Mouse (Mus musculus) gonadal fat pad, adult 2 months (tissue): ENCODE results near the gene Vwa2. TPM values are rescaled to one million over a fixed set of nuclear protein-coding genes. Genes with fewer than 3 reads are reported as not detected.

Source experiments
- DNase-seq: peaks from one replicate; pipeline ENCODE4 v3.0.0-alpha.2; 2012; ENCODE audit warnings: low read depth
- polyA plus RNA-seq: library from polyadenylated mRNA; depleted of rRNA; stranded (reverse); fragments of >200 nt; gene quantifications from 2 replicates; pipeline ENCODE4 v1.2.3, GENCODE M21; 2012

The Vwa2 gene
- polyA plus RNA-seq, 1 experiment: 21.0 TPM

DNA sequence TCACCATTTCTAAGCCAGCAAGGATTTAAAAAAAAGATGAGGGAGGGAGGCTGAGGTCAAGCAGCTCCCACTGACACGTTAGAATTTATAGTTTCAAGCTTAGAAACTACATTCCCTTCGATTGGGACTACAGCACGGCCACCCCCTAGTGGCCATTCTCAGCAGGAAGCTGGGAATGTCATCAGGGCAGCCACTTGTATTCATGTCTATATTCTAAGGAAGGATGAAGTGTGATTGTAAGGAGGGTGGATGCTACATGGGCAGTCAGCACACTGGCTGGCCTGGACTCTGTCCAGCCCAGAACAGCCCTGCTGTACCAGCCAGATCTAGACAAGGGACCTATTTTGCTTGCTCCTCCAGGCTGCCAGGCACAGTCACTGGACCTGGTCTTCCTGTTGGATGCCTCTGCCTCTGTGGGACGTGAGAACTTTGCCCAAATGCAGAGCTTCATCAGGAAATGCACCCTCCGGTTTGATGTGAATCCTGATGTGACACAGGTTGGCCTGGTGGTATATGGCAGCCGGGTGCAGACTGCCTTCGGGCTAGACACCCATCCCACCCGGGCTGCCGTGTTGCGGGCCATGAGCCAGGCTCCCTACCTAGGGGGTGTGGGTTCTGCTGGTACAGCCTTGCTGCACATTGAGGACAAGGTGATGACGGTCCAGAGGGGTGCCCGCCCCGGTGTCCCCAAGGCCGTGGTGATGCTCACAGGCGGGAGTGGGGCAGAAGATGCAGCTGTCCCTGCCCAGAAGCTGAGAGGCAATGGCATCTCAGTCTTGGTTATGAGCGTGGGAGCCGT lies 34.6 kb downstream of the Vwa2 start:
- no peak for DNase-seq

DNA sequence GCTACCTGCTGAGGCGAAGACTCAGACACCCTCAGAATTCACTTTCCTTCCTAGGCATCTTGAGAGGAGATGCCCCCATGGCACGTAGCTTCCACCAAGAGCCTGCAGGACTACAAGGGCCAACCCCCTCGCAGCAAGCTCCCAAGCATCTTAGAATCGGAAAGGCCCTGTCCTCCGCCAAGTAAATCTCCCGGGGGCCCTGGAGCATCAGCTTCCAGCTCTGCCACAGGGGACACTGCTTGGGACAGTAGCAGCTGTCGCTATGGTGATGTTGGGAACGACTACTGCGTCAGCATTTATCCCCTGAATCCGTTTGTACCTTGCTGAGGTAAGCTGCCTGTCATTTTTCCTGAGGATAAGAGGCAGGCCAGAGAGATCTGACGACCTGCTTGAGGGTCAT lies 36.5 kb downstream of the Vwa2 start:
- DNase-seq: no peak

DNA sequence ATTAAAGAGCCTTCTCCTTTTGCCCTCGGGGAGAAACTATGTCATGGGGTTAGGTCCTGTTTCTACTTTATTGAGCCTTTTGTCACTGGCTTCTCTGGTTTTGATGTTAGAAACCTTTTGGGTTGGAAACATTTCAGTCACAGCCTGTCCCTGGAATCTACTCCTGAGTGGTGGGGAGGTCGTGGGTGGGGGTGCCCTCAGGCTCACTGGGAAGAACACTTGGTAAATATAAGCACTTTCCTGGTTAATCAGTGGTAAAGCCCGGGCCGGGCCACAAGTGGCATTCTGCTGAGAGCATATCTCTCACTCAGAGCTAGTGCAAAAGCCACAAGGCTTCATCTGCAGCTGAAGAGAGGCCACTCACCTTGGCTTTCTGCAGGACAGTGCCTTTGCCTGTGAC lies 39.7 kb downstream of the Vwa2 start:
- no peak for DNase-seq

DNA sequence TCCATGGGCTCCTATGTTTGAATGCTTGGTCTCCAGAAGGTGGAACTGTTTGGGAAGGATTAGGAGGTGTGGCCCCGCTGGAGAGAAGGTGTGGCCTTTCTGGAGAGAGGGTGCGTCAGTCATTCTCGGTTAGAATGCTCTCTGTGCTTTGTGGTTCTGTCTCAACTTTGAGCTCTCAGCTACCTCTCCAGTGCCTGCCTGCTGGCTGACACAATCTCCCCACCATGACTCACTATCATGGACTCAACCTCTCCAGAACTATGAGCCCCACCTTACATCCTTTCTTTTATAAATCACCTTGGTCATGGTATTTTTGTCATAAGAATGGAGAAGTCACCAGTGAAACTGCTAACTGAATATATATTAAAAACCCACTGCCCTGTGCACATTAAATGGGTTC lies 40.6 kb downstream of the Vwa2 start:
- DNase-seq: no peak

DNA sequence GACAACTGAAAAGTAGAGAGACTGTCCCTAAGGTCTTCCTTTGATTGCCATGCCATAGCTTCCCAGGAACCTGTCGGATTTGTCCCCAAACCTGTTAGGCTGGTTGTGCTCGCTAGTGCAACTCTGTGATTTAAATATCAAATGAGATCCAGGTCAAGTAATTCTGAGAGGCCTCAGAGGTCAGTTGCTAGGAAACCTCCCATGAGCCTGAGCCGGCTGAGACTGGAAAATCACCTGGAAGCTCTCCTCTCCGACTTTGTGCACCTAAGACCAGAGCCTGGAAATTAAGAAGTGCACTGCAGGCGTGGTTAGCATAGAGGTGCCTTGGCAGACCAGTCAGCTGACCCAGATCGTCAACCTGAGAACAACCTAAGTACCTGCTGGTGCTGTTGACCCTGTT lies 41.0 kb downstream of the Vwa2 start:
- DNase-seq: no peak

DNA sequence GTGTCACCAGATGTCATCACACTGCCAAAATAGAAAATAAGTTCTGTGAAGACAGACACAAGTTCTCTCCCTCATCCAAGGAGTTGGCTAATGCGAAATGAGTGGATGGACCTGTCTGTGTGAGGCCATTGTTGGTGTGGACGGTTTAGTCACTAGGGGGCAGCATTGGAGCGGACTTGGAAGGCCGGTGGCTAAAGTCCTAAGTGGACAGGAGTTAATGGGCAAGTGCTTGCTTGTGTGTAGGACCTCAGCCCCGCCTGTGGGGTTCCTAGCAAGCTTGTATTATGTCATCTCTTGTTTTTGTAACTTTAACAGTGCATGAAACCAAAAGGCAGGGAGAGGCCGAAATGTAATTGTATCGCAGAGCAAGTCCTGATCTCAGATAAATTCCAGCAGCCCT lies 45.6 kb downstream of the Vwa2 start:
- no peak for DNase-seq

DNA sequence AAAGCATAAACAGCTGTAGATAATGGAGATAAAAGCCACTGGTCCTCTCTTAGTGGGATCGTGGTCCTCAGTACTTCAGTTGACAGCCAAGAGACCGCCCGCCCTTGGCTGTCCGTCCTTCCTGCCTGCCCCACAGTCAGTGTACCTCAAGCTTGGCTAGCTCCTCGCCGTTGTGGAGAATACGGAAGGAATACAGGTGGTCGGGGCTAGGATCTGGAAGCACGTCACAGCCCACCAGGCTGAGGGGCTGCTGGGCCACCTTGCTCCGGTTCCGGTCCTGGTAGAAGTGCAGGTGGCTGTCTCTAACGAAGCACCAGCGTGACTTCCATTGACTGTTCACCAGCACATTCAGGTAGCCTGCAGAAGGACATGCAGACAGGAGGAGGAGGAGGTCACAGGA lies 46.2 kb downstream of the Vwa2 start:
- DNase-seq: no peak

DNA sequence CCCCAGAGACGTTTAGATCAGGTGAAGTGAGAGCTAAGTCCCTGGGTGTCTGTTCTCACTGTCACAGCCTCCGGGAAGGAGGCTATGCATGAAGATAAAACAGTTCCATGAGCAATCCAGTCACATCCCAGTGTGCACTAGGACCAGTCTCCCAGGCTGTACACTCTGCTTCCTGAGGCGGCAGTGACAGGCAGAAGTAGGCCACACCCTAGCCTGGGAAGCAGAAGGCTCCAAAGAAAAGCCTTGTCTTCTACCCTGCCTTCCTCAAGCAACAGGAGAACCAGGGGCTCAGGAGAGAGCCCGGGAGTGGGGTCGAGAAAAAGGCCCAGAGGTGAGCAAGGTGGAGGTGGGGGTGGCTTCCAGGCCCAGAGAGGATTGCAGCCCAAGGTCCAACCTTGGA lies 47.7 kb downstream of the Vwa2 start:
- no peak for DNase-seq

DNA sequence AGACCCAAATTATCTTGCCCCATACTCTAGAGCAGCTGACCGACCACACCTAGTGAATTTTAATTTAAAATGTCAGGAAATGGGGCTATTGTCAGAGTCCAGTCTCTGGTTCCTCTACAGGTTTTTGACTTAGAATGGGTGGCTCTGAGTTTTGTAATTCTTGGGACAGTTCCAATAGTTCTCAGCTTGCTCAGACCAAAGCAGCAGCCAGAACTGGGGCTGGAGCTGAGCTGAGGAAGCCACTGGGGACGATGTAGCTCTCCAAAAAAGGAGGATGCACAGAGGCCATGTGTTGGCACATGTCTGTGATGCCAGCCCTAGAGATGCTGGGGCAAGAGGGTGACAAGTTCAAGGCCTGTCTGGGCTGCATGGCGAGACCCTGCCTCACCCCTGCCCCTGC lies 55.3 kb downstream of the Vwa2 start:
- no peak for DNase-seq

DNA sequence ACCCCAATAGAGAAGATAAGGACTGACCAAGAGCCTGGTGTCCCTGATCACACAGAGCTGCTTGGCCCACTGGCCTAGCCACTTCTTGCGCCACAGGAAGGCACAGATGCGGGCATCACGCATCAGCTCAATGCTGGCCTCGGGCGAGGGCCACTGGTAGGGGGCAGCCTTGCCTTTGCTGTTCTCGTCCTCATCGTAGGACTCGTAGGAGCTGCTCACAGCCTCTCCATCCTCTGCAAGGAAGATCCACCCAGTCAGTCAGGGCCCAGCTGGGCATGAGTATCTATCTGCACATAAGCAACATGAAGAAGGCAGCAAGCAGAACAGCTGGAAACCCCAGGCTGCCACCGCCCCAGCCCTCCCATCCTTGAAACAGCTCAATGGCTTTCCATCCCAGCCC lies 56.0 kb downstream of the Vwa2 start:
- DNase-seq: no peak

DNA sequence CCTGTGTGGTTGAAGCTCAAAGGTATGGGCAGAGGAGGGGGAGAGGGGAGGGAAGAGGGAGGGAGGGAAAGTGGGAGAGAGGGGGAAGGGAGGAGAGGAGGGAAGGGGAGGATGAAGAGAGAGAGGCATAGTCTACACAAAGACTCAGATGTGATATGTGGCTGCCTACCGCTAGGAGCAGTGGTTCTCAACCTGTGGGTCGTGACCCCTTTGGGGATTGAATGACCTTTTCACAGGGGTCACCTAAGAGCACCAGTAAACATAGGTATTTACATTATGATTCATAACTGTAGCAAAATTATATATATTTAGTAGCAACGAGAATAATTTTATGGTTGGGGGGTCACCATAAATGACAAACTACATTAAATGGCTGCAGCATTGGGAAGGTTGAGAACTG lies 59.8 kb downstream of the Vwa2 start:
- DNase-seq: no peak

DNA sequence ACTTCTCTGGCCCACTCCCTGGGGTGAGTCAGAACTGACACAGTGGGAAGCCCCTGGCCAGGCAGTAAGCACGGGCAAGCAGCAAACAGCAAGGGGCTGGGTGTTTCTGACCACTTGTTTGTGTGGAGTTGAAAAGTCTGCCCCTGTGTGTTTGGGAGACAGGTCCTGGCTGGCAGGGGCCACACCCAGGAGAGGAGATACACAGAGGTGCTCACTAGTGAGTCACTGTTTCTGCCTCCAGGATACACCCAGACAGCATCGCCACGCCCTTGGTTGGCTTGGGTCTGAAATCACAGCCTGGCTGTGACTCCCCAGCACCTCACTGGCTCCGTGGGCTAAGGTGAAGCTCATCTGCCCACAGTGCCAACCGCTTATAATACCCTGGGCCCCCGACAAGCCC lies 61.1 kb downstream of the Vwa2 start:
- DNase-seq: no peak

DNA sequence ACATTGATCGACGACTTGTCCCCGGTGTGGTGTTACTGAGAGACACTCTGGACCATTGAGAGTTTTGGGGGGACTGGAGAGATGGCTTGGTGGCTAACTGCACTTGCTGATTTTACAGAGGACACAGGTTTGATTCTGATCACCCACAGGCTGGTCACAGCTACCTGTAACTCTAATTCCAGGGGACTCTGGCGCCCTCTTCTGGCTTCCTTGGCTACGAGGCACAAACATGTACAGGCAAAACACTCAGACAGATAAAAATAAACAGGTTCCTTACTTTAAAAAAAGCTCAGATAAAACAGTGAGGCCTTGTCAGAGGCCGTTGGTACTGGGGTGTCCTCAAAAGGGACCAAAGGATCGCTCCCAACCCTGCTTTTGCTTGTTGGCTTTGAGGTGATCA lies 61.7 kb downstream of the Vwa2 start:
- no peak for DNase-seq

DNA sequence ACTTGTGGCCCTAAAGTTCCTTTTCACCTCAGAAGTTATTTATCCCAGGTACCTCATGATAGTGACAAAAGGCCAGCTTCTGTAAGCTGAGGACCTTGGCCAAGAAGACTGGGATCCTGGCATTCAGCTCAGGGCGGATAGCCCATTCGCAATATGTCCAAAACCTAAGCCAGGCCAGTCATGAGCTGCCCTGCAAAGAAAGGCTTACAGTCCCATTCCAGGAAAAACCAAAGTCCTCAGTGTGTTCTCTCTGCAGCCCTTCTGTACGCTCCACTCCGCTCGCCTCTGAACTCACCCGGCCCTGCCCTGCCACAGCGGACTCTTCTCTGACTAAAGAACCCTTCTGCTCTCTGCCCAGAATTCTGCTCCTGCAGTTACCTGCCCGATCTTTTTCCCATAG lies 62.2 kb downstream of the Vwa2 start:
- DNase-seq: no peak

DNA sequence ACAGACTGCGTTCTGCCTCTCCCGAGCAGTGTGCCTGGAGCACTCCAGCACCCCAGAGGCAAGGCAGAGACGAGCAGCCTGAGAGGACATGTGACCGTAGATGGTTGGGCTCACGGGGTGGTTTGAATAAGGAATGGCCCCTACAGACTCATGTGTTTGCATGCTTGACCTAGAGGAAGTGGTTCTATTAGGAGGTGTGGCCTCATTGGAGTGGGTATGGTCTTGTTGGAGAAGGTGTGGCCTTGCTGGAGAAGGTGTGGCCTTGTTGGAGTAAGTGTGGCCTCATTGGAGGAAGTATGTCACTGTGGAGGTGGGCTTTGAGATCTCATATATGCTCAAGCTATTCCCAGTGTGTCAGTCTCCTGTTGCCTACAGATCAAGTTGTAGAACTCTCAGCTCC lies 63.9 kb downstream of the Vwa2 start:
- DNase-seq: no peak

DNA sequence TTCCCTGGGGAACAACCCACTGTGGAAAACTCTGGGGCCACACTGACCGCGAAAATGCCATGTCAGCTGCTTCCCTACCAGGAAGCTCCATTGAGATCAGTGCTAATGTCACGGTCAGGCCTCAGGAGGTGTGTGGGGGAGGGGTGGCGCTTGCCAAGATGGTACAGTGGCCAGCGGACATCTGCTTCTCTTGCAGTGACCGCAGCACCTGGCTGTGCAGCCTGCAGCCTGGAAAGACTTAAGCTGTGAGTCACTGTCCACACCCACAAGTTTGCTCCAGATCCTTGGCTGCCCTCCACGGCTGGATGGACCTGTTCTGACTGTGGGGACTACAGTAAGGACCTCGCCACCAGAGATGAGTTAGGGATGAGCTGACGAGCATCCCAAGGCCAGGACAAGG lies 65.8 kb downstream of the Vwa2 start:
- DNase-seq: no peak

DNA sequence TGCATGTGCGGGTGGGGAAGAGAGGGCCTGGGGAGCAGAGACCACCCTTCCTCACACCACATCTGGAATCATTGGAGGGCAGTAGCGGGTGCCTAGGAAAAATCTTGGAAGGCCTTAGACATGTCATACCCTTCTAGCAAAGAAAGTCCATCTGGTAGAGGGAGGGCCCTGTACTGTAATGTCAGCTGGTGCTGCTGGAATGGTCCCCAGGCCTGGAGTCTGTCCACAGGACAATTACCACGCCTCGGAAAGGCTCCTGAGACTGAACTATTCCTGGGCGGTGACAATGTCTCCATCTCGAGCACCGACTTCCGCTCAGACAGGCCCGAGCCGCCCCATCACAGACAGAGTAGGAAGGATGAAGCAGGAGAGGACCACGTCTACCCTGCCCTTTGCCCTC lies 66.5 kb downstream of the Vwa2 start:
- no peak for DNase-seq

DNA sequence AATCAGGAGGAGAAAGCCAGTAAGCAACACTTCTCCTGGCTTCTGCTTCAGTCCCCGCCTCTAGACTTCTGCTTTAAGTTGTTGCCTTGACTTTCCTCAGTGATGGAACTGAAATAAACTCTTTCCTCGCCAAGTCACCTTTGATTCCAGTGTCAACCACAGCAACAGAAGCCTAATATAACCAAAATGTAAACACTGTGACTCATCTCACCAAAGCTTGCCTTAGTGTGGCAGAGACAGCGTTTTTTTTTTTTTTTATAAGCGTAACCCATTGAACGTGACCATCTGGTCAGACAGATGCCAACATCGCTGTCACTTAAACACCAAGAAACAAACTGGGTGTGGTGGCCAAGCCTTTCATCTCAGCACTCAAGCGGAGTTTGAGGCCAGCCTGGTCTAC lies 68.2 kb downstream of the Vwa2 start:
- DNase-seq: no peak

DNA sequence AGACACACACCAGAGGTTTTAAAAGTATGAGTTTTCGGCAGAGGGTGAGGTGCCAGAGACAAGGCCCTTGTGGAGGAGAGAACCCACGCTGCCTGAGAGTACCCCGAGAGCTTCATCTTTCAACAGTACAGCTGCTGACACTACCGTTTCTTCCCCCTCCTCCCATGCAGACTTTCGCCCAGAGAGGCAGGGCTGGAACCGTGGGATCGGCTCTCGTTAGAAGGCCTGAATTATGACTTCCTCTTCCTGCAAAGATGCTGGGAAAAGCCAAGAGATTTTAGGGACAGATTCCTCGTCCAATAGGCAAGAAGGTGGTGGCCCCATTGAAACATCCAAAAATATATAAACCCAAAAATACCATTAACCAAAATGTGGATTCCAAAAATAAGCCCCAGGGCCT lies 70.2 kb downstream of the Vwa2 start:
- no peak for DNase-seq

DNA sequence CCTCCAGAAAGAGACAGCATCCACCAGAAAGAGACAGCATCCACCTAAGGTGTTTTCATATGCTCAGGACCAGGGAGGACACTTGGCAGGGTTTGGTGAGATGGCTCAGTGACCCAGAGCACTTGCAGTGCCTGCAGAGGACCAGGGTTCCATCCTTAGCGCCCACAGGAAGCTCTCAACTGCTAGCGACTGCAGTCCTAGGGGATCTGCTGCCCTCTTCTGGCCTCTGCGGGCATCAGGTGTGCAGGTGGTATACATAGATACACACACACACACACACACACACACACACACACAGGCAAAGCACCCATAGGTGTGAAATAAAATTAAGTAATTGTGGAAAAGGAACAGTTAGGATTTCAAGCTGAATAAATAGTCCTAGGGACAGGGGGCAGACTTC lies 70.8 kb downstream of the Vwa2 start:
- no peak for DNase-seq

DNA sequence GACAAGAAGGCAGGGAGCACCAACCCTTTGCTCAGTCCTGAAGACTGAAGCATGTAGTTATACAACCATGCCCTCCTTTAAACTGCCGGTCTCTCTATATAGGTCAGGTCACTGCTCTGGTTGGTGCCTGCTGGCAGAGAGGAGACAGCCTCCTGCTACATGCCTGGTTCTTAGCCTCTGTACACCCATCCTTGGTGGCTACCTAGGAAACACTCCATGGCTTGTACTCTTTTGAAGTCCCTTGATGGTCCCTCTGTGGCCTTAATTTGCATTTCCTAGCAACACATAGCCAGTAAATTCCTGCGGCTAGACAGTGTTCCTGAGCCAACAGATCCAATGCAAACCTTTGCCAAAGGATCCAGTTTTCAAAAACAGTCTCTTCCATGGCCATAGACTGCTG lies 71.6 kb downstream of the Vwa2 start:
- no peak for DNase-seq

DNA sequence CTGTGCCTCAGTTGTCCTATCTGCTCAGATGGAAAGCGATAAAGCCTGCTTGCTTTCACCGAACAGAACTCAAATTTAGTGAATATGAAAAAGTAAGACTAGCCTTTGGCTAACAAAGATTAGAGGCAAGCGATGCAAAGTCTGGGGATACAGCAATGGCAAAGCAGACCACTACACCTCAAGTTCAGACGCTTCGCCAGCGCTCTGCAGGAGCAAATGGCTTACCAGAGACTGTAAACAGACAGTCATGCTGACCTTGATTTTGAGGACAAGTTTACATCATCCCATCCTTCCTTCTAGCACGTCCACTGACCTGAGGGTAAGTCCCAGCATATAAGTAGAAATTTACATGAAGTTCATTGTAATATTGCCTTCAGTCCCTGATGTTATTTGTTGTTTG lies 72.2 kb downstream of the Vwa2 start:
- no peak for DNase-seq

DNA sequence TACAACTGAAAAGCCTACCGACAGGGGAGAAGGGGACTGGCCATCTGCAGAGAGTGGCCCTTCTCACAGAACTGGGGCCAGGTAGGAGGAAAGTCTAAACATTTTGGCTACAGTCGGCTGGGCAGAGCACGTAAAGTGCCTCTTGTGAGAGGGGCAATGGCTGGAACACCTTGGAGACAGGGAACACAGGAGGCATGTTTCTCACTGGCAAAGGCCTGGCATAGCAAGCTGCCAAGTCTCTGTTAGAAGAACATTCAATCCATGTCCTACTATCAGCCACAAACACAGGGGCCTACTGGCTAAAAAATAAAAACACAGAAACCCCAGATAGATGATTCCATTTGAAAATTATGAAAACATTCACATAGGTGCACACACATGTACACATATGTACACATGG lies 72.7 kb downstream of the Vwa2 start:
- DNase-seq: no peak

DNA sequence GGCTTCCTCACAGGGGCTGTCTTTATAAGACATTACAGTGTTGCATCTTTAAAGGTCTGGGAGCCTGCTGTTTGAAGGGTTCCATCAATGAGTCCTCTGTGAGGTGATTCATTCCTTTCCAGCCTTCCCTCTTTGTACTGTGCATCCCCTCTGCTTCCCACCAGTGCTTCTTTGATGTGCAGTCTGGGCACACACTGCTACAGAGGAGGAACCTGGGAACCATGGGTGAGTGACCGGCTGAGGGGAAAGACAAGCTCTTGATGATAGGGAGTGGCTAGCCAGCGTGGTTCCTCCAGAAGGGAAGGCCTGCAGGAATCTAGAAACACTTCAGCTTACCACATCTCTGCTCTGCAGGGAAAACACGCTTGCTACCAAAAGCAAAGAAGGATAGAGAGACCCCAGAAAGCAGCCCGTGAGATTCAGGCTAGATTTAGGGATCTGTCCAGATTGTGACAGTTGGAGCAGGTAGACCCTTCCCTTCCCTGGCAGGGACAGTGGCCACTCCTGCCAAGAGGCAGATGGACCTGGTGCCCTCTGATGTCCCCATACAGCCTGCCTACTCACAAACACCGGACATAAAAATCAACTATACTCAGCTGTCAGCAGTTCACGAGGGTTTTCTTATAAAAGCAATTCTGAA lies 74.0 kb downstream of the Vwa2 start:
- no peak for DNase-seq
